ENCODE assay signal across 12 mouse cellular contexts in genomic region chr2:4541844-4542628, GRCm38 (mm10).
DNase-seq lines count a peak whose midpoint lies in the region; ATAC-seq and TF ChIP-seq lines count a peak whose summit lies in the region.
"Had no signal": no experiment of that assay in that cellular context is flagged by ENCODE, and none has a peak within 500 bp of the region (broad histone marks: within the 10 kb centered on the region; RNA-seq: fewer than 3 reads in every experiment).

No protein-coding gene starts in this region.

- H3K9ac ChIP-seq in forebrain, embryonic 15.5 days (replicated peaks), result no peak overlapping the region
- peak overlapping the region; percentile 7; the same call in 1 of the 2 replicates for H3K9ac ChIP-seq in midbrain, embryonic 11.5 days (ENCODE audit: low read length)

- H3K4me2 ChIP-seq in forebrain, embryonic 15.5 days (replicated peaks), result no peak overlapping the region
- H3K4me2 ChIP-seq in midbrain, embryonic 11.5 days, result no peak overlapping the region
- H3K4me2 ChIP-seq: liver, embryonic 11.5 days had no signal

- peak overlapping the region; percentile 57 for H3K27ac ChIP-seq in gastrocnemius, adult 2 months
- H3K27ac ChIP-seq in forebrain, embryonic 15.5 days (replicated peaks), result peak overlapping the region; percentile 25
- H3K27ac ChIP-seq in midbrain, embryonic 11.5 days (ENCODE audit: low read depth, low read length), result peak overlapping the region; percentile 84

- no peaks in the 10 kb centered on the region for H3K9me3 ChIP-seq in forebrain, embryonic 15.5 days
- H3K9me3 ChIP-seq in midbrain, embryonic 11.5 days (ENCODE audit: control insufficient read depth, low read length), result no peaks in the 10 kb centered on the region
- H3K9me3 ChIP-seq: megakaryocyte, embryonic 14.5 days had no signal

- H3K27me3 ChIP-seq in forebrain, embryonic 15.5 days, result no peaks in the 10 kb centered on the region
- no peaks in the 10 kb centered on the region for H3K27me3 ChIP-seq in midbrain, embryonic 11.5 days (ENCODE audit: control insufficient read depth, insufficient read depth, low read length)

- WGBS in forebrain, embryonic 15.5 days, result 23% methylated on average over 11 of the region's 11 CpGs
- WGBS in midbrain, embryonic 11.5 days, result 12% methylated on average over 11 of the region's 11 CpGs

- no peak overlapping the region for H3K4me3 ChIP-seq in gastrocnemius, adult 2 months
- no peak overlapping the region for H3K4me3 ChIP-seq in forebrain, embryonic 15.5 days
- no peak overlapping the region for H3K4me3 ChIP-seq in midbrain, embryonic 11.5 days (ENCODE audit: low read depth, low read length)
- H3K4me3 ChIP-seq: megakaryocyte, embryonic 14.5 days had no signal

- peaks cover 38% of the 10 kb centered on the region for H3K4me1 ChIP-seq in forebrain, embryonic 15.5 days
- peaks cover 50% of the 10 kb centered on the region for H3K4me1 ChIP-seq in midbrain, embryonic 11.5 days (ENCODE audit: control insufficient read depth, insufficient read depth, low read length)

- peaks cover 13% of the 10 kb centered on the region for H3K36me3 ChIP-seq in forebrain, embryonic 15.5 days
- H3K36me3 ChIP-seq in midbrain, embryonic 11.5 days (ENCODE audit: control insufficient read depth, insufficient read depth, low read length), result no peaks in the 10 kb centered on the region; the same call in none of the 2 replicates

- intact Hi-C loops in gastrocnemius, adult 2 months (cut with DNase I), result no loop called here
- intact Hi-C loops in gastrocnemius, postnatal 14 days (cut with DNase I; ENCODE audit: low total_unique reads), result no loop called here

- no peak for TF ChIP-seq CTCF in gastrocnemius, adult 2 months (IDR thresholded peaks at IDR 0.05)

- no peak for DNase-seq in gastrocnemius, adult 2 months
- no peak for DNase-seq in gastrocnemius, postnatal 14 days
- peak; percentile 43 for DNase-seq in MN1 (ENCODE audit: low spot score)
- DNase-seq in midbrain, embryonic 11.5 days (ENCODE audit: low spot score, missing footprints), result peak; percentile 95
- DNase-seq in lung, postnatal 14 days, result no peak
- DNase-seq in layer of hippocampus, postnatal 14 days (ENCODE audit: low spot score in 2 of 2), result no peak
- DNase-seq: cerebellum, postnatal 36 days; right cerebral cortex, postnatal 14 days had no signal

- no peak for ATAC-seq in forebrain, embryonic 15.5 days (replicated peaks)
- ATAC-seq in midbrain, embryonic 11.5 days (ENCODE audit: low FRiP score), result peak; percentile 64
- no peak for ATAC-seq in cerebellum, adult (ENCODE audit: insufficient number of reproducible peaks, low FRiP score, low TSS enrichment)

Comparison
In these comparisons a context has a peak if more than half of its experiments do, and no peak if none do; other contexts are left out.
1. DNase-seq: peak in MN1 (single experiment) and midbrain, embryonic 11.5 days (single experiment); none in gastrocnemius, adult 2 months (single experiment), gastrocnemius, postnatal 14 days (single experiment), lung, postnatal 14 days (single experiment) and layer of hippocampus, postnatal 14 days (0 of 2).
2. H3K27ac ChIP-seq: peak in every context shown above with its lines; median percentile 84 in midbrain, embryonic 11.5 days; 57 in gastrocnemius, adult 2 months; 25 in forebrain, embryonic 15.5 days.